Mouse (Mus musculus) ES-E14 (cell line): ENCODE measurements around the gene Hist1h4a. TPM values are rescaled to one million over a fixed set of nuclear protein-coding genes. Genes with fewer than 3 reads are reported as not detected.
A peak's percentile ranks its signal among the peaks of the same experiment; 100 is the strongest.

Experiments
- DNase-seq: peaks from one replicate; pipeline ENCODE4 v3.0.0-alpha.2; 2013; ENCODE audit warnings: low read depth, low spot score
- H3K27ac ChIP-seq: 2 replicates; pipeline ENCODE4 v1.5.1; 2012; ENCODE audit warnings: low read depth, mild to moderate bottlenecking, low read length, moderate library complexity, mixed read lengths; ENCODE audit not compliant: poor library complexity, insufficient read depth, severe bottlenecking
- H3K36me3 ChIP-seq: 2 replicates; pipeline ENCODE4 v1.6.1; 2012; ENCODE audit warnings: mild to moderate bottlenecking, low read length, moderate library complexity, mixed read lengths; ENCODE audit not compliant: control insufficient read depth, poor library complexity, insufficient read depth, severe bottlenecking
- H3K4me1 ChIP-seq, 2 experiments: fragments of 150-350 bp in 1 of 2; sonication (generic) in 1 of 2; 2 replicates each; pipeline ENCODE4 v1.6.1; 2012; ENCODE audit warnings: low read length in 2 of 2, mild to moderate bottlenecking in 1 of 2, mixed read lengths in 1 of 2; ENCODE audit not compliant: control insufficient read depth in 2 of 2, insufficient read depth in 2 of 2, poor library complexity in 1 of 2
- H3K4me3 ChIP-seq, 2 experiments: fragments of 150-350 bp in 1 of 2; sonication (generic) in 1 of 2; 2 replicates each; pipeline ENCODE4 v1.5.1; 2012; ENCODE audit warnings: low read length in 2 of 2, low read depth in 1 of 2, mild to moderate bottlenecking in 1 of 2, mixed read lengths in 1 of 2; ENCODE audit not compliant: insufficient read depth in 1 of 2, poor library complexity in 1 of 2, severe bottlenecking in 1 of 2
- H3K9ac ChIP-seq: 2 replicates; pipeline ENCODE4 v1.6.1; 2012; ENCODE audit warnings: low read depth, mild to moderate bottlenecking, low read length, mixed read lengths; ENCODE audit not compliant: poor library complexity, insufficient read depth, severe bottlenecking
- H3K9me3 ChIP-seq: fragments of 150-350 bp; sonication (generic); 2 replicates; pipeline ENCODE4 v1.6.1; 2012; ENCODE audit warnings: low read depth, mild to moderate bottlenecking, low read length; ENCODE audit not compliant: control insufficient read depth, insufficient read depth
- CHD2 ChIP-seq: IDR thresholded peaks from 2 replicates; pipeline ENCODE4 v1.6.1; 2014; ENCODE audit warnings: mild to moderate bottlenecking, low read depth, low read length, inconsistent platforms
- HCFC1 ChIP-seq: IDR thresholded peaks from 2 replicates; pipeline ENCODE4 v1.6.1; 2012; ENCODE audit warnings: low read length, inconsistent platforms, borderline replicate concordance; ENCODE audit not compliant: insufficient read depth
- MAFK ChIP-seq: IDR thresholded peaks from 2 replicates; pipeline ENCODE4 v1.6.1; 2014; ENCODE audit warnings: mild to moderate bottlenecking, low read depth, low read length, inconsistent platforms; ENCODE audit not compliant: insufficient read depth
- ZC3H11A ChIP-seq: IDR thresholded peaks from 2 replicates; pipeline ENCODE4 v1.6.1; 2012; ENCODE audit warnings: low read depth, mild to moderate bottlenecking, inconsistent platforms, low read length, borderline replicate concordance
- ZNF384 ChIP-seq: IDR thresholded peaks from 2 replicates; pipeline ENCODE4 v1.6.1; 2012; ENCODE audit warnings: low read depth, low read length, inconsistent platforms
- in situ Hi-C, 2 experiments: fragments of 600-800 bp; cut with MboI; formaldehyde crosslinking; loops; one replicate each; pipeline ENCODE4 v1.15.1; 2025; ENCODE audit warnings: low sequenced_read_pairs in 2 of 2, inconsistent platforms in 1 of 2; ENCODE audit not compliant: unreplicated experiment in 2 of 2
- total RNA-seq: library from RNA; depleted of rRNA; stranded (reverse); fragments of 300-350 nt; gene quantifications from 2 replicates; pipeline ENCODE4 v1.2.3, GENCODE M21; 2012

Gene Hist1h4a
- total RNA-seq, 1 experiment, result 1,744 TPM

- in situ Hi-C loops, result loop anchor here in 1 of 2 experiments (5.0 to 10.0 kb wide), 3 partner anchors 49 to 1706 kb away; partner anchors contain the start of genes Hist1h1d, Hist1h2ah, Hist1h2bk and Hist1h4f
- H3K9ac ChIP-seq, result no peak overlapping the region; the same call in 1 of the 2 replicates
These were observed 20.1 kb downstream of the Hist1h4a start for GRCm38 (mm10) chr13:23740910-23741309.

GRCm38 (mm10) chr13:23740256-23740840 lies 20.7 kb downstream of the Hist1h4a start:
- in situ Hi-C loops, result loop anchor here in 1 of 2 experiments (5.0 to 10.0 kb wide), 3 partner anchors 48 to 1706 kb away; partner anchors contain the start of genes Hist1h1d, Hist1h2ah, Hist1h2bk and Hist1h4f
- TF ChIP-seq CHD2 (no peak), HCFC1 (no peak), ZNF384 (no peak)
- Histone ChIP-seq H3K9me3 (no peaks in the 10 kb centered on the region), H3K4me3 (peak overlapping the region; percentile 66 to 74), H3K27ac (peak overlapping the region; percentile 100; the same call in 1 of the 2 replicates), H3K4me1 (peaks cover 0 to 3% of the 10 kb centered on the region in 2 experiments; a peak in 3 of 4 replicates), H3K9ac (peak overlapping the region; percentile 91; the same call in 1 of the 2 replicates), H3K36me3 (no peaks in the 10 kb centered on the region)
- no peak for DNase-seq

More at GRCm38 (mm10) chr13:23740910-23741309, 20.1 kb downstream of the Hist1h4a start:
- H3K9me3 ChIP-seq, result no peaks in the 10 kb centered on the region
- DNase-seq, result no peak
- H3K4me1 ChIP-seq, result peaks cover 0 to 3% of the 10 kb centered on the region in 2 experiments; a peak in 3 of 4 replicates
- no peaks in the 10 kb centered on the region for H3K36me3 ChIP-seq
- H3K4me3 ChIP-seq, result peak overlapping the region; percentile 53 to 56
- TF ChIP-seq MAFK, result no peak
- TF ChIP-seq ZC3H11A, result no peak
- no peak for TF ChIP-seq HCFC1
- no peak for TF ChIP-seq ZNF384
- TF ChIP-seq CHD2, result no peak
- peak overlapping the region; percentile 100; the same call in 1 of the 2 replicates for H3K27ac ChIP-seq

GRCm38 (mm10) chr13:23739922-23740252 lies 21.1 kb downstream of the Hist1h4a start:
- Histone ChIP-seq H3K9ac (peak overlapping the region; percentile 91), H3K4me1 (peaks cover 0 to 3% of the 10 kb centered on the region in 2 experiments; a peak in 3 of 4 replicates), H3K27ac (peak overlapping the region; percentile 100), H3K36me3 (no peaks in the 10 kb centered on the region), H3K4me3 (peak overlapping the region; percentile 66 to 74), H3K9me3 (no peaks in the 10 kb centered on the region)
- no peak for TF ChIP-seq ZNF384
- TF ChIP-seq CHD2, result no peak
- no peak for TF ChIP-seq ZC3H11A
- no peak for TF ChIP-seq HCFC1
- no peak for TF ChIP-seq MAFK
- in situ Hi-C loops, result loop anchor here in 1 of 2 experiments (5.0 to 10.0 kb wide), 3 partner anchors 48 to 1705 kb away; partner anchors contain the start of genes Hist1h1d, Hist1h2ah, Hist1h2bk and Hist1h4f
- DNase-seq, result no peak

GRCm38 (mm10) chr13:23739069-23739921 lies 21.7 kb downstream of the Hist1h4a start:
- H3K9ac ChIP-seq, result peak overlapping the region; percentile 91
- no peaks in the 10 kb centered on the region for H3K36me3 ChIP-seq
- H3K4me1 ChIP-seq, result peaks cover 0 to 3% of the 10 kb centered on the region in 2 experiments; a peak in 3 of 4 replicates
- peak overlapping the region; percentile 66 to 74 for H3K4me3 ChIP-seq
- DNase-seq, result peak; percentile 93
- peak overlapping the region; percentile 100 for H3K27ac ChIP-seq
- no peaks in the 10 kb centered on the region for H3K9me3 ChIP-seq
- in situ Hi-C loops, result no loop called here
- no peak for TF ChIP-seq ZC3H11A
- TF ChIP-seq CHD2, result peak; percentile 29; the same call in 1 of the 2 replicates
- TF ChIP-seq HCFC1, result peak; percentile 68; the same call in 1 of the 2 replicates
- TF ChIP-seq ZNF384, result no peak
- no peak for TF ChIP-seq MAFK
